ENCODE assay signal across 30 mouse cellular contexts in the genomic region with DNA sequence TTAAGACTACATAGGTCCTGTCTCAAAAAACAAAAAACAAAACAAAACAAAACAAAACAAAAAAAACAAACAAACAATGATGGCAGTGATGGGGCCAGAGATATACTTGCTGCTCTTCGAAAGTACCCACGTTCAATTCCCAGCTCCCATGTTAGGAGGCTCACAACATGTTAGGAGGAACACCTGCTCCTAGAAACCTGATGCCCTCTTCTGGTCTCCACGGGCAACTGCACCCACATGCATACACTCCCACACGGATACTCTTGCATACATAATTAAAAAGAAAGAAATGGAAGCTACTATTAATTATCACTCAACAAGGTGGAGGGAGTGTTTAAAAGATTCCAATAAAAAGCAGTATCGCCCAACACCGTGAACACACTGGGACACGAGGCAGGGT. TPM values are rescaled to one million over a fixed set of nuclear protein-coding genes. Genes with fewer than 3 reads are reported as not detected.
A peak's percentile ranks its signal among the peaks of the same experiment; 100 is the strongest.
DNase-seq lines count a peak whose midpoint lies in the region; ATAC-seq and TF ChIP-seq lines count a peak whose summit lies in the region.
"Had no signal": no experiment of that assay in that cellular context is flagged by ENCODE, and none has a peak within 500 bp of the region (broad histone marks: within the 10 kb centered on the region; RNA-seq: fewer than 3 reads in every experiment).

No protein-coding gene starts in this region.

- no peak overlapping the region for H3K27ac ChIP-seq in gastrocnemius, adult 2 months
- H3K27ac ChIP-seq in liver, embryonic 14.5 days: no peak overlapping the region
- no peak overlapping the region for H3K27ac ChIP-seq in ES-Bruce4 (ENCODE audit: insufficient read depth, low read length)
- H3K27ac ChIP-seq in bone marrow, adult 2 months (ENCODE audit: control insufficient read depth, insufficient read depth, low read depth, low read length, poor library complexity): no peak overlapping the region
- H3K27ac ChIP-seq: embryonic facial prominence, embryonic 15.5 days; forebrain, embryonic 10.5 days; heart, embryonic 13.5 days; hindbrain, postnatal 0 days; kidney, embryonic 15.5 days; limb, embryonic 13.5 days; neural tube, embryonic 13.5 days had no signal

- TF ChIP-seq EP300 in liver, embryonic 14.5 days (IDR thresholded peaks at IDR 0.05; ENCODE audit: low read depth): no peak
- TF ChIP-seq EP300 in ES-Bruce4 (IDR thresholded peaks at IDR 0.05; ENCODE audit: insufficient read depth, low read depth, low read length): no peak

- H3K27me3 ChIP-seq in liver, embryonic 14.5 days (ENCODE audit: control insufficient read depth, insufficient read depth, low read length): no peaks in the 10 kb centered on the region
- H3K27me3 ChIP-seq in ES-Bruce4 (ENCODE audit: control insufficient read depth, insufficient read depth, low read length, poor library complexity, severe bottlenecking): no peaks in the 10 kb centered on the region
- H3K27me3 ChIP-seq: embryonic facial prominence, embryonic 15.5 days; heart, embryonic 13.5 days; kidney, embryonic 15.5 days; limb, embryonic 13.5 days; neural tube, embryonic 13.5 days had no signal

- 0 out of 2 replicates have a peak, but pooled peaks have one; percentile 1 for TF ChIP-seq CTCF in gastrocnemius, adult 2 months (IDR thresholded peaks at IDR 0.05)
- TF ChIP-seq CTCF in liver, embryonic 14.5 days (IDR thresholded peaks at IDR 0.05; ENCODE audit: low read depth): 0 out of 2 replicates have a peak, but pooled peaks have one; percentile 31
- peak; percentile 42 for TF ChIP-seq CTCF in ES-Bruce4 (IDR thresholded peaks at IDR 0.05; ENCODE audit: low read depth, low read length)
- TF ChIP-seq CTCF in bone marrow, adult 2 months (IDR thresholded peaks at IDR 0.05; ENCODE audit: control insufficient read depth, insufficient read depth, low read length): 0 out of 2 replicates have a peak, but pooled peaks have one; percentile 9

- 80% methylated on average over 7 of the region's 7 CpGs for WGBS in liver, embryonic 14.5 days (ENCODE audit: insufficient replicate concordance)
- 91% methylated on average over 7 of the region's 7 CpGs for WGBS in bone marrow, adult 2 months

- H3K4me3 ChIP-seq in gastrocnemius, adult 2 months: no peak overlapping the region
- no peak overlapping the region for H3K4me3 ChIP-seq in liver, embryonic 14.5 days (ENCODE audit: insufficient read depth in 1 of 2, low read depth in 2 of 2, low read length in 2 of 2)
- H3K4me3 ChIP-seq in ES-Bruce4 (ENCODE audit: low read depth, low read length): no peak overlapping the region
- no peak overlapping the region for H3K4me3 ChIP-seq in bone marrow, adult 2 months (replicated peaks; ENCODE audit: control insufficient read depth, low read depth, low read length)
- H3K4me3 ChIP-seq: embryonic facial prominence, embryonic 15.5 days; forebrain, embryonic 10.5 days; heart, embryonic 13.5 days; kidney, embryonic 15.5 days; limb, embryonic 13.5 days; myocyte; neural tube, embryonic 13.5 days had no signal

- no peak for TF ChIP-seq POLR2A in ES-Bruce4 (IDR thresholded peaks at IDR 0.05; ENCODE audit: insufficient read depth, low read length)
- no peak for TF ChIP-seq POLR2A in bone marrow, adult 2 months (IDR thresholded peaks at IDR 0.05; ENCODE audit: borderline replicate concordance, control insufficient read depth, low read depth, low read length)

- no peak overlapping the region for H3K9ac ChIP-seq in liver, embryonic 14.5 days (replicated peaks)
- H3K9ac ChIP-seq in ES-Bruce4 (ENCODE audit: low read depth, poor library complexity, severe bottlenecking): no peak overlapping the region
- H3K9ac ChIP-seq: embryonic facial prominence, embryonic 15.5 days; heart, embryonic 13.5 days; kidney, embryonic 15.5 days; limb, embryonic 13.5 days; neural tube, embryonic 13.5 days had no signal

- H3K9me3 ChIP-seq in liver, embryonic 14.5 days (ENCODE audit: control insufficient read depth, low read length): no peaks in the 10 kb centered on the region
- peaks cover 13% of the 10 kb centered on the region; the same call in 1 of the 2 replicates for H3K9me3 ChIP-seq in ES-Bruce4 (replicated peaks; ENCODE audit: control insufficient read depth, insufficient read depth, low read length, poor library complexity, severe bottlenecking)
- H3K9me3 ChIP-seq: embryonic facial prominence, embryonic 15.5 days had no signal

- intact Hi-C loops in gastrocnemius, adult 2 months (cut with DNase I): no loop called here
- intact Hi-C loops in gastrocnemius, postnatal 14 days (cut with DNase I; ENCODE audit: low total_unique reads): no loop called here

- DNase-seq in gastrocnemius, adult 2 months: no peak
- DNase-seq in gastrocnemius, postnatal 14 days: no peak
- DNase-seq in liver, embryonic 14.5 days (ENCODE audit: low read depth in 3 of 3, low spot score in 3 of 3): no peak
- DNase-seq in liver: no peak
- DNase-seq in frontal cortex, postnatal 14 days (ENCODE audit: low spot score in 2 of 2): no peak
- DNase-seq in frontal cortex, adult 2 months (ENCODE audit: extremely low spot score in 1 of 2, low spot score in 1 of 2): no peak
- DNase-seq: cerebellum, adult 11 months; cerebellum, adult 9-11 months; gastrocnemius, postnatal 10 days; heart, adult 11 months; heart, postnatal 14 days; kidney, adult 11 months; kidney, postnatal 4 days; lung, adult 18-20 months; lung, postnatal 4 days; midbrain, embryonic 14.5 days; retina, postnatal 1 day; right cerebral cortex, postnatal 25 days; spleen, adult 18-20 months had no signal

- peaks cover 0 to 4% of the 10 kb centered on the region in 2 experiments; a peak in 1 of 4 replicates for H3K4me1 ChIP-seq in liver, embryonic 14.5 days (replicated peaks; ENCODE audit: control insufficient read depth in 2 of 2, insufficient read depth in 2 of 2, low read length in 1 of 2)
- no peaks in the 10 kb centered on the region for H3K4me1 ChIP-seq in ES-Bruce4 (ENCODE audit: control insufficient read depth, insufficient read depth, low read length)
- peaks cover 2% of the 10 kb centered on the region for H3K4me1 ChIP-seq in bone marrow, adult 2 months (ENCODE audit: control insufficient read depth, insufficient read depth, low read length)
- H3K4me1 ChIP-seq: embryonic facial prominence, embryonic 15.5 days; forebrain, embryonic 10.5 days; kidney, embryonic 15.5 days; limb, embryonic 13.5 days had no signal

- peaks cover 7% of the 10 kb centered on the region for H3K36me3 ChIP-seq in liver, embryonic 14.5 days (replicated peaks; ENCODE audit: control insufficient read depth, insufficient read depth, low read depth)
- H3K36me3 ChIP-seq in ES-Bruce4 (ENCODE audit: control insufficient read depth, insufficient read depth, low read length, poor library complexity, severe bottlenecking): peaks cover 40% of the 10 kb centered on the region
- H3K36me3 ChIP-seq: G1E had no signal

- no peak for ATAC-seq in liver, embryonic 14.5 days (ENCODE audit: insufficient read depth)
- ATAC-seq: hindbrain, postnatal 0 days had no signal

- no peak overlapping the region for H3K4me2 ChIP-seq in liver, embryonic 14.5 days (ENCODE audit: low read depth)
- H3K4me2 ChIP-seq: embryonic facial prominence, embryonic 15.5 days; heart, embryonic 13.5 days; kidney, embryonic 15.5 days; limb, embryonic 13.5 days; neural tube, embryonic 13.5 days had no signal

RNA-seq across cellular contexts. Expression of a gene that starts 20.3 kb away (rescaled TPM):
- total RNA-seq in gastrocnemius, adult 2 months (2021): 1 to 10 TPM; 1.0 to 1.3 TPM
- 1 to 10 TPM; 3.1 to 4.1 TPM for total RNA-seq in gastrocnemius, postnatal 14 days (2021)
- polyA plus RNA-seq in liver, embryonic 14.5 days (2012; rRNA removed): 5.7 and 9.3 TPM in 2 replicates
- 15.1 and 15.5 TPM in 2 replicates for polyA plus RNA-seq in liver, embryonic 14.5 days (2014; fragmentation: Nextera tagmentation; extraction: Ambion mirVana)
- 88.4 and 90.3 TPM in 2 replicates for polyA plus RNA-seq in ES-Bruce4 (2011; ENCODE audit: insufficient read depth, insufficient read length, low read depth, missing spikeins)
- polyA plus RNA-seq in bone marrow, adult 2 months (2011; ENCODE audit: insufficient read depth, insufficient read length, low replicate concordance, missing spikeins): 9.3 and 17.0 TPM in 2 replicates
- 73.9 and 81.2 TPM in 2 replicates for polyA plus RNA-seq in frontal cortex, adult 2 months (2012; rRNA removed)
- polyA plus RNA-seq: G1E had no signal
